Mouse (Mus musculus) limb, embryonic 14.5 days (tissue): Measurements from ENCODE around the gene Olfr25. TPM values are rescaled to one million over a fixed set of nuclear protein-coding genes. Genes with fewer than 3 reads are reported as not detected.

ENCODE experiments used
- ATAC-seq: fragments of 200-750 bp; cut with Nextera tagmentation; 2 replicates; pipeline ENCODE4 v1.8.0; 2017; ENCODE audit warnings: low read depth, moderate number of reproducible peaks, moderate TSS enrichment; ENCODE audit not compliant: low FRiP score
- DNase-seq: peaks from one replicate; pipeline ENCODE4 v3.0.0-alpha.2; 2015; ENCODE audit warnings: low spot score
- H3K27ac ChIP-seq: fragments of 300-500 bp; sonication (generic); replicated peaks from 2 replicates; pipeline ENCODE4 v1.5.1; 2014; ENCODE audit warnings: low read depth, mild to moderate bottlenecking, low read length, moderate library complexity, mixed read lengths
- H3K27me3 ChIP-seq: fragments of 300-500 bp; sonication (generic); 2 replicates; pipeline ENCODE4 v1.6.1; 2014; ENCODE audit warnings: low read length, mixed read lengths; ENCODE audit not compliant: control insufficient read depth, insufficient read depth
- H3K36me3 ChIP-seq: fragments of 300-500 bp; sonication (generic); 2 replicates; pipeline ENCODE4 v1.6.1; 2014; ENCODE audit warnings: mild to moderate bottlenecking, low read length, moderate library complexity, mixed read lengths; ENCODE audit not compliant: control insufficient read depth, insufficient read depth
- H3K4me1 ChIP-seq: fragments of 300-500 bp; sonication (generic); 2 replicates; pipeline ENCODE4 v1.6.1; 2014; ENCODE audit warnings: antibody characterized with exemption, low read length, mixed read lengths; ENCODE audit not compliant: control insufficient read depth, insufficient read depth
- H3K4me2 ChIP-seq: fragments of 300-500 bp; sonication (generic); replicated peaks from 2 replicates; pipeline ENCODE4 v1.6.1; 2014; ENCODE audit warnings: low read depth, mild to moderate bottlenecking, low read length, moderate library complexity; ENCODE audit not compliant: severe bottlenecking
- H3K4me3 ChIP-seq: fragments of 300-500 bp; sonication (generic); replicated peaks from 2 replicates; pipeline ENCODE4 v1.5.1; 2014; ENCODE audit warnings: low read length
- H3K9ac ChIP-seq: fragments of 300-500 bp; sonication (generic); 2 replicates; pipeline ENCODE4 v1.6.1; 2014; ENCODE audit warnings: mild to moderate bottlenecking, low read depth, low read length, moderate library complexity; ENCODE audit not compliant: severe bottlenecking
- H3K9me3 ChIP-seq: fragments of 300-500 bp; sonication (generic); 2 replicates; pipeline ENCODE4 v1.6.1; 2016; ENCODE audit warnings: low read length; ENCODE audit not compliant: control insufficient read depth
- POLR2A ChIP-seq: fragments of 200-500 bp; IDR thresholded peaks from 2 replicates; pipeline ENCODE4 v1.8.0; 2012; ENCODE audit warnings: inconsistent platforms, mild to moderate bottlenecking, moderate library complexity, borderline replicate concordance; ENCODE audit not compliant: insufficient read depth, insufficient read length; ENCODE audit errors: extremely low read depth
- WGBS: fragments of 180-500 bp; shearing (Covaris S2); extraction: QIAGEN DNeasy Blood & Tissue Kit; methylation state at CpG from one replicate; pipeline ENCODE4 v1.1.7; 2014; 5-methylcytosine and 5-hydroxymethylcytosine counted together
- polyA plus RNA-seq, 2 experiments: library from polyadenylated mRNA; depleted of rRNA in 1 of 2; stranded (reverse) in 1 of 2; unstranded in 1 of 2; fragments of >200 nt; fragmentation: Nextera tagmentation in 1 of 2; extraction: Ambion mirVana in 1 of 2; gene quantifications; 2 replicates each; pipeline versions ENCODE4 v1.2.1 to v1.2.3; 2012 to 2014

Olfr25 gene
- not detected in 2 replicates for polyA plus RNA-seq (2012; rRNA removed)
- polyA plus RNA-seq (2014; fragmentation: Nextera tagmentation; extraction: Ambion mirVana): not detected in 2 replicates

GRCm38 (mm10) chr9:38328760-38329159 lies at the start of gene Olfr25:
Gene Olfr25, plus strand, starts transcription at chr9:38329060.
- 73% methylated on average over 3 of the region's 3 CpGs for WGBS
- no peak within 1 kb of the TSS for H3K9ac ChIP-seq

GRCm38 (mm10) chr9:38290807-38291206 lies 38.1 kb upstream of the Olfr25 start, which contains the start of gene Olfr896-ps1:
Gene Olfr896-ps1, plus strand, starts transcription at chr9:38291107.
- Histone ChIP-seq H3K36me3 (no peaks in the 10 kb centered on the region), H3K27me3 (no peaks in the 10 kb centered on the region), H3K4me2 (no peak within 1 kb of the TSS), H3K9ac (no peak within 1 kb of the TSS), H3K4me1 (no peaks in the 10 kb centered on the region), H3K9me3 (no peaks in the 10 kb centered on the region), H3K27ac (no peak within 1 kb of the TSS), H3K4me3 (no peak within 1 kb of the TSS)
- ATAC-seq: no peak
- TF ChIP-seq POLR2A: no peak
- 75% methylated on average over 1 of the region's 1 CpGs for WGBS
- no peak for DNase-seq

More at GRCm38 (mm10) chr9:38328760-38329159, at the start of gene Olfr25:
- no peak for DNase-seq
- ATAC-seq: no peak
- Histone ChIP-seq H3K36me3 (no peaks in the 10 kb centered on the region), H3K9me3 (no peaks in the 10 kb centered on the region), H3K4me3 (no peak within 1 kb of the TSS), H3K27me3 (no peaks in the 10 kb centered on the region), H3K4me2 (no peak within 1 kb of the TSS), H3K27ac (no peak within 1 kb of the TSS), H3K4me1 (no peaks in the 10 kb centered on the region)
- TF ChIP-seq POLR2A: no peak

GRCm38 (mm10) chr9:38348111-38348510 lies 19.3 kb downstream of the Olfr25 start, which contains the start of gene Olfr898:
Gene Olfr898, plus strand, starts transcription at chr9:38348411.
- H3K27me3 ChIP-seq: no peaks in the 10 kb centered on the region
- no peak for TF ChIP-seq POLR2A
- H3K9ac ChIP-seq: no peak within 1 kb of the TSS
- no peak within 1 kb of the TSS for H3K4me2 ChIP-seq
- no peaks in the 10 kb centered on the region for H3K36me3 ChIP-seq
- ATAC-seq (no peak), DNase-seq (no peak)
- H3K9me3 ChIP-seq: no peaks in the 10 kb centered on the region
- H3K4me1 ChIP-seq: no peaks in the 10 kb centered on the region
- no peak within 1 kb of the TSS for H3K4me3 ChIP-seq
- no peak within 1 kb of the TSS for H3K27ac ChIP-seq
- WGBS: 90% methylated on average over 4 of the region's 4 CpGs

GRCm38 (mm10) chr9:38366596-38366995 lies 37.7 kb downstream of the Olfr25 start, which contains the start of gene Olfr250:
Gene Olfr250, plus strand, starts transcription at chr9:38366896.
- Histone ChIP-seq H3K9me3 (no peaks in the 10 kb centered on the region), H3K27me3 (no peaks in the 10 kb centered on the region), H3K4me2 (no peak within 1 kb of the TSS), H3K4me1 (no peaks in the 10 kb centered on the region), H3K27ac (no peak within 1 kb of the TSS), H3K9ac (no peak within 1 kb of the TSS), H3K36me3 (no peaks in the 10 kb centered on the region), H3K4me3 (no peak within 1 kb of the TSS)
- TF ChIP-seq POLR2A: no peak
- ATAC-seq: no peak
- WGBS: 89% methylated on average over 2 of the region's 2 CpGs
- no peak for DNase-seq

GRCm38 (mm10) chr9:38376786-38377185 lies 47.9 kb downstream of the Olfr25 start, which contains the start of gene Olfr251:
Gene Olfr251, plus strand, starts transcription at chr9:38377086.
- no peak for ATAC-seq
- Histone ChIP-seq H3K27me3 (no peaks in the 10 kb centered on the region), H3K4me3 (no peak within 1 kb of the TSS), H3K4me2 (no peak within 1 kb of the TSS), H3K27ac (no peak within 1 kb of the TSS), H3K9ac (no peak within 1 kb of the TSS), H3K9me3 (no peaks in the 10 kb centered on the region), H3K4me1 (no peaks in the 10 kb centered on the region), H3K36me3 (no peaks in the 10 kb centered on the region)
- WGBS: 64% methylated on average over 2 of the region's 2 CpGs
- TF ChIP-seq POLR2A: no peak
- DNase-seq: no peak

Other genes starting within 250 kb of the Olfr25 start
- gene Olfr887, start 245.0 kb upstream of the Olfr25 start, polyA plus RNA-seq (2012; rRNA removed): not detected in 2 replicates
- gene Olfr887, start 245.0 kb upstream of the Olfr25 start, polyA plus RNA-seq (2014; fragmentation: Nextera tagmentation; extraction: Ambion mirVana): not detected in 2 replicates
- gene Olfr888, start 220.9 kb upstream of the Olfr25 start, polyA plus RNA-seq (2012; rRNA removed): not detected in 2 replicates
- not detected in 2 replicates for gene Olfr888, start 220.9 kb upstream of the Olfr25 start, polyA plus RNA-seq (2014; fragmentation: Nextera tagmentation; extraction: Ambion mirVana)
- not detected in 2 replicates for gene Olfr889, start 213.9 kb upstream of the Olfr25 start, polyA plus RNA-seq (2012; rRNA removed)
- 0.04 and 0.06 TPM in 2 replicates for gene Olfr889, start 213.9 kb upstream of the Olfr25 start, polyA plus RNA-seq (2014; fragmentation: Nextera tagmentation; extraction: Ambion mirVana)
- not detected in 2 replicates for gene Olfr890, start 186.5 kb upstream of the Olfr25 start, polyA plus RNA-seq (2012; rRNA removed)
- not detected in 2 replicates for gene Olfr890, start 186.5 kb upstream of the Olfr25 start, polyA plus RNA-seq (2014; fragmentation: Nextera tagmentation; extraction: Ambion mirVana)
- gene Olfr891, start 148.2 kb upstream of the Olfr25 start, polyA plus RNA-seq (2012; rRNA removed): not detected in 2 replicates
- not detected in 2 replicates for gene Olfr891, start 148.2 kb upstream of the Olfr25 start, polyA plus RNA-seq (2014; fragmentation: Nextera tagmentation; extraction: Ambion mirVana)
- gene Olfr893, start 120.7 kb upstream of the Olfr25 start, polyA plus RNA-seq (2012; rRNA removed): 0.19 and 0.27 TPM in 2 replicates
- 0.25 TPM in 1 of 2 replicates, not detected in the other for gene Olfr893, start 120.7 kb upstream of the Olfr25 start, polyA plus RNA-seq (2014; fragmentation: Nextera tagmentation; extraction: Ambion mirVana)
- 0.01 TPM in 1 of 2 replicates, not detected in the other for gene Olfr894, start 111.0 kb upstream of the Olfr25 start, polyA plus RNA-seq (2012; rRNA removed)
- not detected in 2 replicates for gene Olfr894, start 111.0 kb upstream of the Olfr25 start, polyA plus RNA-seq (2014; fragmentation: Nextera tagmentation; extraction: Ambion mirVana)
- 0.03 and 0.04 TPM in 2 replicates for gene Olfr143, start 76.3 kb upstream of the Olfr25 start, polyA plus RNA-seq (2012; rRNA removed)
- not detected in 2 replicates for gene Olfr143, start 76.3 kb upstream of the Olfr25 start, polyA plus RNA-seq (2014; fragmentation: Nextera tagmentation; extraction: Ambion mirVana)
- 0.09 TPM in 1 of 2 replicates, not detected in the other for gene Olfr895, start 61.2 kb upstream of the Olfr25 start, polyA plus RNA-seq (2012; rRNA removed)
- gene Olfr895, start 61.2 kb upstream of the Olfr25 start, polyA plus RNA-seq (2014; fragmentation: Nextera tagmentation; extraction: Ambion mirVana): not detected in 2 replicates
- gene Olfr896-ps1, start 38.0 kb upstream of the Olfr25 start, polyA plus RNA-seq (2012; rRNA removed): not detected in 2 replicates
- not detected in 2 replicates for gene Olfr896-ps1, start 38.0 kb upstream of the Olfr25 start, polyA plus RNA-seq (2014; fragmentation: Nextera tagmentation; extraction: Ambion mirVana)
- gene Olfr898, start 19.4 kb downstream of the Olfr25 start, polyA plus RNA-seq (2012; rRNA removed): not detected in 2 replicates
- not detected in 2 replicates for gene Olfr898, start 19.4 kb downstream of the Olfr25 start, polyA plus RNA-seq (2014; fragmentation: Nextera tagmentation; extraction: Ambion mirVana)
- gene Olfr250, start 37.8 kb downstream of the Olfr25 start, polyA plus RNA-seq (2012; rRNA removed): not detected in 2 replicates
- not detected in 2 replicates for gene Olfr250, start 37.8 kb downstream of the Olfr25 start, polyA plus RNA-seq (2014; fragmentation: Nextera tagmentation; extraction: Ambion mirVana)
- gene Olfr251, start 48.0 kb downstream of the Olfr25 start, polyA plus RNA-seq (2012; rRNA removed): not detected in 2 replicates
- not detected in 2 replicates for gene Olfr251, start 48.0 kb downstream of the Olfr25 start, polyA plus RNA-seq (2014; fragmentation: Nextera tagmentation; extraction: Ambion mirVana)
- gene Olfr147, start 72.6 kb downstream of the Olfr25 start, polyA plus RNA-seq (2012; rRNA removed): not detected in 2 replicates
- not detected in 2 replicates for gene Olfr147, start 72.6 kb downstream of the Olfr25 start, polyA plus RNA-seq (2014; fragmentation: Nextera tagmentation; extraction: Ambion mirVana)
- not detected in 2 replicates for gene Olfr901, start 100.4 kb downstream of the Olfr25 start, polyA plus RNA-seq (2012; rRNA removed)
- not detected in 2 replicates for gene Olfr901, start 100.4 kb downstream of the Olfr25 start, polyA plus RNA-seq (2014; fragmentation: Nextera tagmentation; extraction: Ambion mirVana)
- gene Olfr902, start 118.6 kb downstream of the Olfr25 start, polyA plus RNA-seq (2012; rRNA removed): not detected in 2 replicates
- not detected in 2 replicates for gene Olfr902, start 118.6 kb downstream of the Olfr25 start, polyA plus RNA-seq (2014; fragmentation: Nextera tagmentation; extraction: Ambion mirVana)
- gene Olfr904, start 134.1 kb downstream of the Olfr25 start, polyA plus RNA-seq (2012; rRNA removed): not detected in 2 replicates
- gene Olfr904, start 134.1 kb downstream of the Olfr25 start, polyA plus RNA-seq (2014; fragmentation: Nextera tagmentation; extraction: Ambion mirVana): not detected in 2 replicates
- gene Olfr905, start 142.0 kb downstream of the Olfr25 start, polyA plus RNA-seq (2012; rRNA removed): not detected in 2 replicates
- gene Olfr905, start 142.0 kb downstream of the Olfr25 start, polyA plus RNA-seq (2014; fragmentation: Nextera tagmentation; extraction: Ambion mirVana): not detected in 2 replicates
- gene Olfr906, start 158.0 kb downstream of the Olfr25 start, polyA plus RNA-seq (2012; rRNA removed): not detected in 2 replicates
- not detected in 2 replicates for gene Olfr906, start 158.0 kb downstream of the Olfr25 start, polyA plus RNA-seq (2014; fragmentation: Nextera tagmentation; extraction: Ambion mirVana)
- not detected in 2 replicates for gene Olfr907, start 166.7 kb downstream of the Olfr25 start, polyA plus RNA-seq (2012; rRNA removed)
- gene Olfr907, start 166.7 kb downstream of the Olfr25 start, polyA plus RNA-seq (2014; fragmentation: Nextera tagmentation; extraction: Ambion mirVana): not detected in 2 replicates
- not detected in 2 replicates for gene Olfr911-ps1, start 192.5 kb downstream of the Olfr25 start, polyA plus RNA-seq (2012; rRNA removed)
- gene Olfr911-ps1, start 192.5 kb downstream of the Olfr25 start, polyA plus RNA-seq (2014; fragmentation: Nextera tagmentation; extraction: Ambion mirVana): not detected in 2 replicates
- gene Olfr910, start 208.8 kb downstream of the Olfr25 start, polyA plus RNA-seq (2012; rRNA removed): not detected in 2 replicates
- not detected in 2 replicates for gene Olfr910, start 208.8 kb downstream of the Olfr25 start, polyA plus RNA-seq (2014; fragmentation: Nextera tagmentation; extraction: Ambion mirVana)